Mouse (Mus musculus): ENCODE results near the gene Lingo2.
A peak's percentile ranks its signal among the peaks of the same experiment; 100 is the strongest.

Gene Lingo2

DNA sequence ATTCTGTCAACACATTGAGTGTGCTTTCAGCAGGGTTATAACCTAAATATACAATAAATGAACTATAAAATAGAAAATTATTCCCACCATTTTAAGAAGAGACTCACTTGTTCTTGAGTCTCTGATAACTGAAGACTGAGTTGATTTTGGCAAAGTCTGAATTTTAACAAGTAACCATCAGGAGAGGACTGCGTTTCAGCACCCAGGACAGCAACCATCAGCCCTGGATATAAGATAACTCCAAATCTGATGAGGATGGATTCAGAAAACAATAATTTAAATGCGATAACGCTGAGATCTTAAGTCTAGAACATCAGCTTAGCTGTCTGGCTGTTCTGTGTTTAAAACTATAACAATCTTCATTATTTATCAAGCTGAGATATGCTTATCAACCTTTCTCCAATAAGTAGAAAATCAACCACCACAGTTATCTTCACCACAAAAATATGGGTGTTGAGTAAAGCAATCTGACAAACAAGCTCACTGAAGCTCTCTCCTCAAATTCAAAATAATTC, 1066.5 kb downstream of the Lingo2 start:
- peak; percentile 18 for DNase-seq (ENCODE audit: extremely low spot score, low read depth, low spot score)

- no peak for DNase-seq (ENCODE audit: extremely low spot score, low read depth, low spot score)
Observed at GRCm38 (mm10) chr4:35846518-35846917, 1105.0 kb downstream of the Lingo2 start.

GRCm38 (mm10) chr4:35845140-35845539, 1106.4 kb downstream of the Lingo2 start:
- DNase-seq (ENCODE audit: extremely low spot score, low read depth, low spot score) = no peak

DNA sequence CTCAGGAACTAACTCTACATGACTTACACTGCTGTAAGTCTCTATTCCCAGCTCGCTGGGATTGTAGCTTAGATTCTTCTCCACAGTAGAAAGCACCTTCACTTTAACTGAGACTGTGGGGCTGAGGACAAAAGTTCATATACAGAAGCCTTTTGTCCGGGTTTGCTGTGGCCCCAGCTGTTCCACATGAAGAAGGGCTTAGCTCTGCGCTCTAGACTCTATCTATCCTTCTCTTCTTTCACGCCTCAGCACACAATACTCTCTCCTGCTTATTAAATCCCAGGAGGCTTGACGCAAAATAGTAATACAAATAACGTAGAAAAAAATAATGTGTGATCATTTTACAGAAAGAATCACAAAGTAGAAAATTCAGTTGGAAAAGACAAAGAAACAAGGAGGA, 1107.0 kb downstream of the Lingo2 start:
- no peak for DNase-seq (ENCODE audit: extremely low spot score, low read depth, low spot score)

DNA sequence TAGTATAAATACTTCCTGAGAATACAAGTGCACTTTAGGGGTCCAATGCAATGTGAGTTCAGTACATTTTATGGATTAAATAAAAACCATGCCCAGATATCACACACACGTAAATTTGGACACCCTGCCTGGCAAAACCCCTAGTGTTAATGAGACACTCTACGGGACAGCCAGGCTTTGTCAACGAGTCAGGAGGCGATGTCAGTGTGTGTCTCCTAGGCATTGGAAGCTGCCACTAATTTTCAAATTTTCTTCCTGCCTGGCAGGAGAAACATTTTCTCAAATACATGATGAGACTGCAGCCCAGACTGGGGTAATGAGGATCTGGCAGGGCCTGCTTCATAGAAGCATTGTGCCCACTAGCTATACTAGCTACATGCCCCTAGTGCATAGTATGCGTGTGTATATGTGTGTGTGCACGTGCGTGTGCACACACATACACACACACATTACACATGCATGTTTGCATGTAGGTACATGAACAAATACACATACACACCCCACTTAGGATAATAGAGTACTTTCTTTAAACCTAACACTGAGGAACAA, 1128.2 kb downstream of the Lingo2 start:
- no peak for DNase-seq (ENCODE audit: extremely low spot score, low read depth, low spot score)

DNA sequence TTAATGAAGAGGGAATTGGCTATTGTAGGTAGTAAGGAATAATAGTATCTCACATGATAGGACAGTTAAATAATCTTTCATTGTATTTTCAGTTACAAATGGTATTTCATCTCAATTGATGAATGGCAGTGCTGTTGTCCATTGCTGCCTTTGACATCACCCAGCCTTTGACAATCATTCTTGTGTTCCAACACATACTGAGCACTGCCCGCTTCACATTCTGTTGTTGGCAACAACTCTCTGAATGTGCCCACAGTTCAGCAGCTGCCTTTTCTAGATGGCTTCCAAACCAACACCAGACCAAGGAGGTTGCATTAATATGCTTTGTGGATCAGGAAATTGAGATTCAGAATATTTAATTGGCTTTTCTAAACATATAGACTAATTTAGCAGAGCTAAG, 1130.8 kb downstream of the Lingo2 start:
- DNase-seq (ENCODE audit: extremely low spot score, low read depth, low spot score) = no peak

- no peak for DNase-seq (ENCODE audit: extremely low spot score, low read depth, low spot score)
Observed at GRCm38 (mm10) chr4:35814698-35815097, 1136.8 kb downstream of the Lingo2 start.

DNA sequence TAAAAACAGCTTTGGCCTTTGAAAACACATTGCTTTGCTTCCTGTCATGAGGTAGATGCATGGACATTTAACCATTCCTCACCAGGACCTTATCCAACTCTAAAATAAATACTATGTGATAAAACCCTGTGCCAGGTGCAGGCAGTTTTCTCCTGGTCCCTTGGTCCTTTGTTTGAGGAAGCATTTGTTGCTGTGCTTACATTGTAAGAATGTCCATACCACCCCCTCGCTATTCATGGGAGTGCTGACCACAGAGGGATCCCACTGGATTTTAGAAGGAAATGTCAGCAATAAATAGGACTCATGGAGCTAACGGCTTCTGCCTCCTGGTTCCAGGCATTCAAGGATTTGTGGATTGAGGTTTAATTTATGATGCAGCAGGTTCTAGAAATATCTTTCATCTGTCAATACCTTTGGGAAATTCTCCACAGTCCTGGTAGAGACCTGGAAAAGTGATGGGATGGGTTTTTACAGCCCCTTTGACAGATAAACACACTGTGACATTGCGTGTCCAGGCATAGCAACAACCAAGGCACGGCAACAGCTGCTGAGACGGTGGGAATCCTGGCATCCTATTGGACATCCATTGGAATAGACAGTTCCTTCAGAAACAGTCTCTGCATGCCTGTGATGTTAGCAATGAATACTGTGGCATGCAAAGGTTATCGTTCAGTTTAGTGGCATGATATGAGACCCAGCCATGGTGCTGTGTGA, 1143.9 kb downstream of the Lingo2 start:
- DNase-seq (ENCODE audit: extremely low spot score, low read depth, low spot score) = no peak

DNA sequence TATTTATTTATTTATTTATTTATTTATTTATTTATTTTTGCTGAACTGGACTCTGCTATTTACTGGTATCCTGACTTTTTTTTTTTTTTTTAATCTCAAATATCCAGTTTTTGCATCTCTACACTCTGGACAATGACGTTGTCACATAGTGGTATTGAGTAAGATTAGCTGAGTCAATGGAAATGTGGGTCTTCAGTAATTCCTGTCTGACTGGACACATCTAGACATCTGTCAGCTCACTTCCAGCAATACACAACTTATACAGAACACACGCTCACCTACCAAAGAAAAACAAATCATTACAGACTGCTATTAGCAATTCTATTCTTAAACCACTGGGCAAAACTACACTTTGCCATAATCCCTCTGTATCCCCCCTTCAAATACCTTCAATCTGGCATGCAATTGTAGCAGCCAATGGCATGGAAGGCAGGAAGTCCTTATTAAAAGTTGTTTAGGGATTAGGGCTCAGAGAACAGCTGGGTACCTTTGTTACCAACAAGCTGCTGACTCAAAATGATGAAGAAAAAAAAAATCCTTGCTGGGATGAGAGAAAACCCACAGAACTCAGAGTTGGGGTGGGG, 1144.6 kb downstream of the Lingo2 start:
- no peak for DNase-seq (ENCODE audit: extremely low spot score, low read depth, low spot score)

GRCm38 (mm10) chr4:35784255-35784921, 1167.2 kb downstream of the Lingo2 start:
- DNase-seq (ENCODE audit: extremely low spot score, low read depth, low spot score) = no peak

GRCm38 (mm10) chr4:35770810-35771209, 1180.7 kb downstream of the Lingo2 start:
- no peak for DNase-seq (ENCODE audit: extremely low spot score, low read depth, low spot score)

GRCm38 (mm10) chr4:35766905-35767304, 1184.6 kb downstream of the Lingo2 start:
- DNase-seq (ENCODE audit: extremely low spot score, low read depth, low spot score) = no peak

DNA sequence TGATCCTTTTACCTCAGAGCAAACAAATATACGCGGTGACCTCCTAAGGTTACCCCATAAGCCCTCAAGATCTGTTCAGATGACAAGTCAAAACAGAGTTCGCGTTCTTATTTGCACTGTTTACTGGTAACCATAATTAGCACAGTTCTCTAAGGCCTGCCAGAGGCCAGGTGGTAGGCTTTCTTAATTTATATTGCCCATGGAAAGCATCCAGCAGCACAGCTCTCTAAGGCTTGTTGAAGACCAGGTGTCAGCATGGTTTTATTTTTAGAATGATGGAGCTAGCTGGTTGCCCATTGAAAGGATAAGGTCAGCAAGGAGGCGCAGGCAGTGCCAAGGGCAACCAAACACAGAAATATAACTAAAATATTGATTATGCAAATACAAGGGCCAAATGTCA, 1190.4 kb downstream of the Lingo2 start:
- no peak for DNase-seq (ENCODE audit: extremely low spot score, low read depth, low spot score)

- DNase-seq (ENCODE audit: extremely low spot score, low read depth, low spot score) = no peak
Observed at GRCm38 (mm10) chr4:35752121-35752860, 1199.3 kb downstream of the Lingo2 start.

DNA sequence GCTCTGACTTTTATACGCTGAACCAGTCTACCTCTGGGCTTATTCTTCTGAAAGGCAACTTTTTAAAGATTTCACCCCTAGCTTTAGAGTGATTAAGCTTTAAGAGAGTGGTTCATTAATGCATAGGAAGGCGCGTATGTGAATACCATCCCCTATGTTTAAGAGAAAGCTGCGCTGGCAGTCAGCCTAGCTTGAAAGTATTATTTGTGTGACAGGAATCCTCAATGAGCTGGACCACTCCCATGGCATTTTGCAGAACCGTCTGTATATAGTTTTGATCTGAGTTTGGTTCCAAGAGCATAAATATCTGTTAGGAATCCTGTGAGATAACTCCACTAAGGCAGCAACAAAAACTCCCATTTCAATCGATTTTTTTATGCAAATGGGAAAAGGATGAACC, 1204.9 kb downstream of the Lingo2 start:
- DNase-seq (ENCODE audit: extremely low spot score, low read depth, low spot score) = no peak

GRCm38 (mm10) chr4:35724774-35725173, 1226.8 kb downstream of the Lingo2 start:
- no peak for DNase-seq (ENCODE audit: extremely low spot score, low read depth, low spot score)

GRCm38 (mm10) chr4:35704126-35704525, 1247.4 kb downstream of the Lingo2 start:
- no peak for DNase-seq (ENCODE audit: extremely low spot score, low read depth, low spot score)

GRCm38 (mm10) chr4:35702661-35703060, 1248.9 kb downstream of the Lingo2 start:
- DNase-seq (ENCODE audit: extremely low spot score, low read depth, low spot score) = no peak

GRCm38 (mm10) chr4:35695137-35695522, 1256.4 kb downstream of the Lingo2 start:
- no peak for DNase-seq (ENCODE audit: extremely low spot score, low read depth, low spot score)

GRCm38 (mm10) chr4:35694360-35695136, 1257.0 kb downstream of the Lingo2 start:
- no peak for DNase-seq (ENCODE audit: extremely low spot score, low read depth, low spot score)
